Mouse (Mus musculus) naive thymus-derived CD4-positive, alpha-beta T cell, adult 5 months (primary cell): Measurements from ENCODE around the gene Zfp819. TPM values are rescaled to one million over a fixed set of nuclear protein-coding genes. Genes with fewer than 3 reads are reported as not detected.

Experiments used
- polyA plus RNA-seq: library from polyadenylated mRNA; unstranded; fragments of 100-300 nt; shearing (Covaris generic); gene quantifications from one replicate; pipeline ENCODE4 v1.2.1, GENCODE M21; 2017

The Zfp819 gene
- polyA plus RNA-seq: not detected

DNA sequence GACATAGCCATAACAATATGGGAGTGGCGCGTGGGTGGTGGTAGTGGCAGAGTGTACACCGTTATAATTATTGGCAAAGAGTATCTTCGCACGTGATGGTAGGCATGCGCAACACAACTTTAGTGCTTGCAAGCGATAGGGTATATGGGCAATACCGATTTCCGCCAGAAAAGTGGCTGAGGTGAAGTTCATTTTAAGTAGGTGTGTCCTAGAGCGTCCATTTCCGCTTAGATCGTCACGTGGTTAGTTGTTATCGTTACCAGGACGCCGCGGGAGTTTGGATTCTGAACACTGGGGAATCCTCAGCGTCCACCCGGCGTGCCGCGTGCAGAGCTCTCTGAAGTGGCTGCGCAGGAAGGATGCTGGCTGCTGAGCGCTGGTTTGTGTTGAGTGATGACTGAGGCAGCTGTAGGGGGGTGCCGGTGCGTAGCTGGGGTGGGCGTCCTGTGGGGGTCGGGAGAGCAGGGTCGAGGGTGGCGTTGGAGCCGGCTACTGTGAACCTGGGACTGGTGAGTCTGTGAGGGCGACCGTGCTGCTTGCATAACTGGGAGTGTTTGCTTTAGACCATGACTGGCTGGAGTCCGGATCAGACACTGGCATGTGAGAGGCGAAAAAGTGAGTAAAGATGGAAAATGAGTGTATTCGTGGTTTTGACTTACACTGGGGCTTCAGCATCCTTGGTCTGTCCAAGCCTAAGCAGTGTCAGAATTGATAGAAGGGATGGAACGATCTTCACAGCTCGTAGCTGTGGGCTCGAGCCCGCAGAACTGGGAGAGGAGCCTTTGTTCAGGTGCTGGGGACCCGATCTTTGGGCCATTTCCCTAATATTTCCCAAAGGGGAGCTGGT lies at the start of gene Zfp819:
Gene Zfp819, plus strand, starts transcription at position 274 of the 847 bp plus-strand sequence.

DNA sequence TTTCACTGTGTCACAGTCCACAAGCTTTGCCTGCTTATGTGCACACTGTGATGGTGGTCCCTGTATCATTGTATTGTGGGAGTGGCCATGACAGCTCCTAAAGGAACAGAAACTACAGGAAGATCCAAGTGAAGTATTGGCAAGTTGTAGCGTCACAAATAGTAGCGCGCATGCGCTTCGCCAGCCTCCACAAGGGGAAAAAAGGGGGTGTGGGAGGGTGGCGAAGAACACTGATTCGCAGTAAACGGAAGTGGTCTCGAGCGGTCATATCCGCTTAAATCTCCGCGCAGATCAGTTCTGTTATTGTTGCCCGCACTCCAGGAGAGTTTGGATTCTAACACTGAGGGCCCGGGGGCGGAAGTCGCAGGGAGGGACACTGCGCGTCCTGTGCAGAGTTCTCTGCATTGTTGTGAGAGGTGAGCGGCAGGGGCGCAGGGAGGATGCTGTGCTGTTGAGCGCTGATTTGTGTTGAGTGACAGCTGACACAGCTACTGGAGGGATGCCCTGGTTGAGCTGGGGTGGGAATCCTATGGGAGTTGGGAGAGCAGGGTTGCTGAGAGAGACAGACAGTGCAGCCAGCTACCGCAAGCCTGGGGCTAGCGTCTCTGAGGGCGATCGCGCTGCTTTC lies 44.8 kb upstream of the Zfp819 start, which contains the start of gene Zfp658:
Gene Zfp658, plus strand, starts transcription at position 251 of the 628 bp plus-strand sequence.

GRCm38 (mm10) chr7:43579440-43580171 lies 27.4 kb upstream of the Zfp819 start, which contains the start of gene Zfp719:
Gene Zfp719 (plus strand): TSS chr7:43579610.

DNA sequence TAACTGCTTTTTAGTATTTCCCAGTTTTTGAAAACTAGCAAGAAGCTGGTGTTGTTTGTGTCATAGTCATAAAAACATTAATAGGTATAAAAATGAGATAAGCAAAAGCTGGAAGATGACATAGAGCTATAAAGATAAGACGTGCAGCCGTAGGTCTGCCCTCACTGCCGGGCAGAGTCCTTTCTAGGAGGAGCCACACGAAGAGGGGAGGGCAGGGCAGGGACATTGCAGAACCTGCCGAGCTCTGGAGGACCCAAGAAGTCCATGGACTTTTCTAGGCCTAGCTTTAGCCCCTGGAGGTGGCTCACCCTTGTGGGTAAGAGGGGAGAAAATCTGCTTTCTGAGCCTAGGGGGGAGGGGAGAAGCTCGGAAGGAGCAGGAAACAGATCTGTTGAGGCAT lies 27.5 kb downstream of the Zfp819 start, which contains the start of gene Ceacam18:
Gene Ceacam18, plus strand, starts transcription at position 208 of the 400 bp plus-strand sequence.

GRCm38 (mm10) chr7:43660002-43660401 lies 53.0 kb downstream of the Zfp819 start, which contains the start of gene Siglece:
Gene Siglece (minus strand): TSS chr7:43660161.

Other genes starting within 250 kb of the Zfp819 start
- gene Siglecg, start 199.0 kb upstream of the Zfp819 start, polyA plus RNA-seq: 0.14 TPM
- gene Lim2, start 179.5 kb upstream of the Zfp819 start, polyA plus RNA-seq: not detected
- 3.4 TPM for gene Nkg7, start 170.1 kb upstream of the Zfp819 start, polyA plus RNA-seq
- not detected for gene Cldnd2, start 166.4 kb upstream of the Zfp819 start, polyA plus RNA-seq
- gene Etfb, start 163.1 kb upstream of the Zfp819 start, polyA plus RNA-seq: 36.6 TPM
- not detected for gene Gm45233, start 163.0 kb upstream of the Zfp819 start, polyA plus RNA-seq
- gene Vsig10l, start 144.0 kb upstream of the Zfp819 start, polyA plus RNA-seq: 0.75 TPM
- gene Iglon5, start 117.1 kb upstream of the Zfp819 start, polyA plus RNA-seq: not detected
- gene 4931406B18Rik, start 101.2 kb upstream of the Zfp819 start, polyA plus RNA-seq: not detected
- not detected for gene Cd33, start 62.7 kb upstream of the Zfp819 start, polyA plus RNA-seq
- gene Zfp658, start 44.9 kb upstream of the Zfp819 start, polyA plus RNA-seq: 4.4 TPM
- gene Zfp719, start 27.6 kb upstream of the Zfp819 start, polyA plus RNA-seq: 4.4 TPM
- not detected for gene Ceacam18, start 27.5 kb downstream of the Zfp819 start, polyA plus RNA-seq
- gene Siglece, start 53.0 kb downstream of the Zfp819 start, polyA plus RNA-seq: 0.50 TPM
- 6.1 TPM for gene Ctu1, start 64.8 kb downstream of the Zfp819 start, polyA plus RNA-seq
- not detected for gene Klk14, start 83.2 kb downstream of the Zfp819 start, polyA plus RNA-seq
- not detected for gene Klk13, start 105.4 kb downstream of the Zfp819 start, polyA plus RNA-seq
- not detected for gene Klk12, start 161.7 kb downstream of the Zfp819 start, polyA plus RNA-seq
- not detected for gene Klk11, start 167.4 kb downstream of the Zfp819 start, polyA plus RNA-seq
- not detected for gene Klk10, start 173.9 kb downstream of the Zfp819 start, polyA plus RNA-seq
- not detected for gene Klk9, start 184.7 kb downstream of the Zfp819 start, polyA plus RNA-seq
- gene Klk8, start 190.4 kb downstream of the Zfp819 start, polyA plus RNA-seq: 69.3 TPM
- not detected for gene Klk7, start 204.1 kb downstream of the Zfp819 start, polyA plus RNA-seq
- not detected for gene Klk6, start 217.3 kb downstream of the Zfp819 start, polyA plus RNA-seq
- gene Klk5, start 234.8 kb downstream of the Zfp819 start, polyA plus RNA-seq: not detected